Mouse (Mus musculus) liver, postnatal 0 days (tissue): ENCODE data around the gene Zfand3.

Source experiments
- CTCF ChIP-seq: sonication (generic); IDR thresholded peaks from 2 replicates; pipeline ENCODE4 v1.5.1; 2016; ENCODE audit warnings: antibody characterized with exemption, low read depth
- EP300 ChIP-seq: IDR thresholded peaks from 2 replicates; pipeline ENCODE4 v1.6.1; 2016; ENCODE audit warnings: antibody characterized with exemption, low read depth, mild to moderate bottlenecking

- no peak for TF ChIP-seq EP300
- no peak for TF ChIP-seq CTCF
These were observed 40.6 kb downstream of the Zfand3 start for GRCm38 (mm10) chr17:30045181-30045580.
